Mouse (Mus musculus): ENCODE data around the gene Dhx15. TPM values are rescaled to one million over a fixed set of nuclear protein-coding genes. Genes with fewer than 3 reads are reported as not detected.

Gene Dhx15
- polyA plus RNA-seq, 1 experiment from 2014 or later, result 80.0 TPM

- Histone ChIP-seq H3K4me3 (ENCODE audit: low read depth, low read length) (no peak overlapping the region), H3K9me3 (ENCODE audit: control insufficient read depth, low read length) (no peaks in the 10 kb centered on the region), H3K36me3 (ENCODE audit: control insufficient read depth, insufficient read depth, low read length) (no peaks in the 10 kb centered on the region), H3K4me2 (no peak overlapping the region), H3K4me1 (replicated peaks; ENCODE audit: control insufficient read depth, insufficient read depth, low read length) (no peaks in the 10 kb centered on the region), H3K9ac (ENCODE audit: low read depth, low read length) (no peak overlapping the region), H3K27ac (ENCODE audit: low read depth, low read length) (no peak overlapping the region), H3K27me3 (replicated peaks; ENCODE audit: control insufficient read depth, insufficient read depth, low read length) (peaks cover 50% of the 10 kb centered on the region)
- no peak for ATAC-seq (replicated peaks; ENCODE audit: low FRiP score)
- WGBS, result 66% methylated on average over 10 of the region's 10 CpGs
- DNase-seq (ENCODE audit: low spot score), result no peak
Measured at GRCm38 (mm10) chr5:52110808-52111663, 79.3 kb downstream of the Dhx15 start.

Small RNA genes lying within 50 kb of the gene (microRNA-seq; reads per million reads assigned to microRNA genes)
- gene Mir6417 (ENCODE audit: borderline number of aligned reads), result not detected

Other genes with a start within 250 kb of the Dhx15 start
- gene Sod3, start 173.3 kb upstream of the Dhx15 start, polyA plus RNA-seq (2014; fragmentation: Nextera tagmentation; extraction: Ambion mirVana), result 2.4 and 2.9 TPM in 2 replicates